Mouse (Mus musculus): ENCODE measurements around the gene Ankrd2. TPM values are rescaled to one million over a fixed set of nuclear protein-coding genes. Genes with fewer than 3 reads are reported as not detected.

The Ankrd2 gene
- total and polyA plus RNA-seq, 2 experiments from 2014 or later = 0.14 TPM; not detected in 1

- no peak for DNase-seq (ENCODE audit: low spot score)
- Histone ChIP-seq H3K9ac (replicated peaks; ENCODE audit: low read depth, low read length) (no peak overlapping the region), H3K27me3 (ENCODE audit: control insufficient read depth, insufficient read depth, low read length) (no peaks in the 10 kb centered on the region), H3K4me3 (ENCODE audit: low read depth, low read length) (no peak overlapping the region), H3K27ac (ENCODE audit: low read depth) (no peak overlapping the region), H3K4me1 (ENCODE audit: control insufficient read depth, insufficient read depth) (no peaks in the 10 kb centered on the region), H3K36me3 (replicated peaks; ENCODE audit: control insufficient read depth, insufficient read depth, low read length) (no peaks in the 10 kb centered on the region), H3K9me3 (replicated peaks; ENCODE audit: control insufficient read depth, low read length) (no peaks in the 10 kb centered on the region), H3K4me2 (ENCODE audit: low read depth, low read length) (peak overlapping the region; percentile 14; the same call in 1 of the 2 replicates)
- ATAC-seq (ENCODE audit: insufficient read depth, low read depth) = no peak; the same call in 1 of the 2 replicates
- no peak for TF ChIP-seq CTCF (IDR thresholded peaks at IDR 0.05; ENCODE audit: low read depth)
- TF ChIP-seq EP300 (IDR thresholded peaks at IDR 0.05; ENCODE audit: low read depth) = no peak
- WGBS = 63% methylated on average over 11 of the region's 11 CpGs
Measured at GRCm38 (mm10) chr19:42068441-42069240, 32.8 kb downstream of the Ankrd2 start.

- Histone ChIP-seq H3K4me3 (ENCODE audit: low read depth, low read length) (no peak overlapping the region), H3K27me3 (ENCODE audit: control insufficient read depth, insufficient read depth, low read length) (no peaks in the 10 kb centered on the region), H3K9me3 (replicated peaks; ENCODE audit: control insufficient read depth, low read length) (no peaks in the 10 kb centered on the region), H3K4me1 (ENCODE audit: control insufficient read depth, insufficient read depth) (no peaks in the 10 kb centered on the region), H3K9ac (replicated peaks; ENCODE audit: low read depth, low read length) (no peak overlapping the region), H3K36me3 (replicated peaks; ENCODE audit: control insufficient read depth, insufficient read depth, low read length) (no peaks in the 10 kb centered on the region), H3K27ac (ENCODE audit: low read depth) (no peak overlapping the region), H3K4me2 (ENCODE audit: low read depth, low read length) (peak overlapping the region; percentile 14; the same call in 1 of the 2 replicates)
- 34% methylated on average over 6 of the region's 6 CpGs for WGBS
- TF ChIP-seq CTCF (IDR thresholded peaks at IDR 0.05; ENCODE audit: low read depth) (peak; percentile 63), EP300 (IDR thresholded peaks at IDR 0.05; ENCODE audit: low read depth) (no peak)
- ATAC-seq (ENCODE audit: insufficient read depth, low read depth) (no peak), DNase-seq (ENCODE audit: low spot score) (peak; percentile 61)
Measured at GRCm38 (mm10) chr19:42069241-42069525, 33.4 kb downstream of the Ankrd2 start.

- 68% methylated on average over 7 of the region's 7 CpGs for WGBS
- H3K27ac ChIP-seq (ENCODE audit: low read depth) = no peak overlapping the region
- H3K4me1 ChIP-seq (ENCODE audit: control insufficient read depth, insufficient read depth) = no peaks in the 10 kb centered on the region
- no peaks in the 10 kb centered on the region for H3K27me3 ChIP-seq (ENCODE audit: control insufficient read depth, insufficient read depth, low read length)
- no peak for DNase-seq (ENCODE audit: low spot score)
- H3K4me3 ChIP-seq (ENCODE audit: low read depth, low read length) = no peak overlapping the region
- H3K4me2 ChIP-seq (ENCODE audit: low read depth, low read length) = no peak overlapping the region
- H3K36me3 ChIP-seq (replicated peaks; ENCODE audit: control insufficient read depth, insufficient read depth, low read length) = no peaks in the 10 kb centered on the region
- no peak overlapping the region for H3K9ac ChIP-seq (replicated peaks; ENCODE audit: low read depth, low read length)
- no peaks in the 10 kb centered on the region for H3K9me3 ChIP-seq (replicated peaks; ENCODE audit: control insufficient read depth, low read length)
- ATAC-seq (ENCODE audit: insufficient read depth, low read depth) = no peak
- peak; percentile 32; the same call in 1 of the 2 replicates for TF ChIP-seq CTCF (IDR thresholded peaks at IDR 0.05; ENCODE audit: low read depth)
- TF ChIP-seq EP300 (IDR thresholded peaks at IDR 0.05; ENCODE audit: low read depth) = no peak
Measured at GRCm38 (mm10) chr19:42071221-42071620, 35.4 kb downstream of the Ankrd2 start.

- no peak overlapping the region for H3K4me3 ChIP-seq (ENCODE audit: low read depth, low read length)
- no peaks in the 10 kb centered on the region for H3K27me3 ChIP-seq (ENCODE audit: control insufficient read depth, insufficient read depth, low read length)
- no peak overlapping the region for H3K27ac ChIP-seq (ENCODE audit: low read depth)
- no peaks in the 10 kb centered on the region for H3K36me3 ChIP-seq (replicated peaks; ENCODE audit: control insufficient read depth, insufficient read depth, low read length)
- H3K9ac ChIP-seq (replicated peaks; ENCODE audit: low read depth, low read length) = no peak overlapping the region
- H3K4me2 ChIP-seq (ENCODE audit: low read depth, low read length) = no peak overlapping the region
- DNase-seq (ENCODE audit: low spot score) (no peak), ATAC-seq (ENCODE audit: insufficient read depth, low read depth) (no peak)
- TF ChIP-seq CTCF (IDR thresholded peaks at IDR 0.05; ENCODE audit: low read depth) (no peak), EP300 (IDR thresholded peaks at IDR 0.05; ENCODE audit: low read depth) (no peak)
- WGBS = 65% methylated on average over 15 of the region's 15 CpGs
- H3K9me3 ChIP-seq (replicated peaks; ENCODE audit: control insufficient read depth, low read length) = no peaks in the 10 kb centered on the region
- no peaks in the 10 kb centered on the region for H3K4me1 ChIP-seq (ENCODE audit: control insufficient read depth, insufficient read depth)
Measured at GRCm38 (mm10) chr19:42071886-42072608, 36.2 kb downstream of the Ankrd2 start.

- DNase-seq (ENCODE audit: low spot score) (no peak), ATAC-seq (ENCODE audit: insufficient read depth, low read depth) (no peak)
- H3K27ac ChIP-seq (ENCODE audit: low read depth) = no peak overlapping the region
- H3K4me2 ChIP-seq (ENCODE audit: low read depth, low read length) = no peak overlapping the region
- no peak overlapping the region for H3K4me3 ChIP-seq (ENCODE audit: low read depth, low read length)
- H3K9me3 ChIP-seq (replicated peaks; ENCODE audit: control insufficient read depth, low read length) = no peaks in the 10 kb centered on the region
- H3K9ac ChIP-seq (replicated peaks; ENCODE audit: low read depth, low read length) = no peak overlapping the region; the same call in 1 of the 2 replicates
- H3K4me1 ChIP-seq (ENCODE audit: control insufficient read depth, insufficient read depth) = no peaks in the 10 kb centered on the region
- H3K27me3 ChIP-seq (ENCODE audit: control insufficient read depth, insufficient read depth, low read length) = no peaks in the 10 kb centered on the region
- 63% methylated on average over 7 of the region's 7 CpGs for whole genome bisulfite sequencing
- no peaks in the 10 kb centered on the region for H3K36me3 ChIP-seq (replicated peaks; ENCODE audit: control insufficient read depth, insufficient read depth, low read length)
- TF ChIP-seq CTCF (IDR thresholded peaks at IDR 0.05; ENCODE audit: low read depth) (no peak), EP300 (IDR thresholded peaks at IDR 0.05; ENCODE audit: low read depth) (no peak)
Measured at GRCm38 (mm10) chr19:42072802-42073201, 37.0 kb downstream of the Ankrd2 start.

Data from heart, postnatal 0 days (tissue).